Mouse (Mus musculus): ENCODE results near the gene Naa60.

Gene Naa60

DNA sequence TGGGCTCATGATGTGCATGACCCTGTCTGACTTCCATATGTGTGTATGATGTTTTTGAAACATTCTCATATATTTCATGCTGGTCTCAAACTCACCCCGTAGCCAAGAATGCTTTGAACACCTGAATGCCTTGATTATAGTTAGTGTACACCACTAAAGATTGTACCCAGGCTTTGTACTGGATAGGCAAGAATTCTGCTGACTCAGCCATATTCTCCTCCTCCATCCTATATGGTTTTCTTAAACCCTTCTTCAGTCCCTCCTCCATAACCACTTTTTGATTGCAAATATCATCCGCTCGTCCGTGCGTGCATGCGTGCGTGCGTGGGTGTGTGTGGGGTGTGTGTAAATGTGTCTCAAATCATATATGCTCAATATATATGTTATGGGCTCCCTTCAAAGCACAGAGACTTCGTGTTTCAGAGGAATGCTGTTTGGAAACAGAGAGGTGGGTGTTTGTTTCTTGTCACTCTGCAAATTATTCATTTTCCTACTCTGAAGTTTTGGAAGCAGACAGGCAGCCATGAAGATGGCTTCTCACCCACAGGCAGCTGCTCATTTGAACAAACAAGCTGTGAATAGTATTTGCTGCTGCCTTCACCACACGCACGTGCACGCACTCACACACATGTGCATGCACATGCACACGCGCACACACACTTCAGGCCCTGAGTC, 19.6 kb downstream of the Naa60 start:
- DNase-seq = no peak

DNA sequence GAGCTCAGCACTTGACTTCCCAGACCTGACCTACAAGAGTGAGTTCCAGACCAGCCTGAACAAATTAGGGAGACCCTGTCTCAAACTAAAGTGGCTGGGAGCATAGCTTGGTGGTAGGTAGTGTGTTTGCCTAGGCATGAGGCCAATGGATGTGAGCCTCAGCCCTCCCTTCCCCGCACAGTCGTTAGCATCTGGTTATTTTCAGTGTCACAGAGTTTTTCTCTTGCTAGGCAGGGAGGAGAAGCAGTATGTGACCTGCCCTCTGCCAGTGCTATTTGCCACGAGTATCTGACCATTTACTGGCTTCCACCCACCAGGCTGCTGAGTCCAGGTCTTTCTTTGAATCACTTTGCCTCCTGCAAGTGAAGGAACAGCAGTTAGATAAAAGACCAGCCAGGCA, 21.6 kb downstream of the Naa60 start:
- DNase-seq = no peak

DNA sequence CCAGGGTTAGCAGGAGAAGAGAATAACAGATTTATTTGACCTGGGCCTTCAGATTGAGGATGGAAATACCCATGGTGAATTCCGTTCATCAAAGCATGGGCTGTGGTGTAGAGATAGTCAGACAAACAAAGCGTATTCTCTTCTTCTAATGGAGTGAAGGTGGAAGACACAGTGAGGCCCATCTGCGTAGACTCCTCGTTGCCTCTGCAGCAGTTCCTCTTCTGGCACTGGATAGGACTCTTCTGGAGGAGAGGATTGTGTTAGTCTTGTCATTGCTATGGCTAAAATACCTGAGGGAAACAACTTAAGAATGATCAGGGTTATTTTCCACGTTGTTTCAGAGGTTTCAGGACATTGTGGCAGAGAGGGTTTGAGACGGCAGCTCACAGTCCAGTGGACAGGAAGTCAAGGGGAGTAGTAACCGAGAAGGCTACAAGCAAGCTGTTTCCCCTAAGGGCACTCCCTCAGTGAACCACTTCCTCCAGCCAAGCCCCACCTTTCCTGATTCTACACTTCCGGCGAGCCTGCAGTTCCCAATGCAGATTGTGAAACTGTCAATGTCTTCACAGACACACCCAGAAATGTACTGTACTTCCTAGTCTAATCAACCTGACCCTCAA, 23.1 kb downstream of the Naa60 start:
- peak; percentile 80 to 85 for DNase-seq

DNA sequence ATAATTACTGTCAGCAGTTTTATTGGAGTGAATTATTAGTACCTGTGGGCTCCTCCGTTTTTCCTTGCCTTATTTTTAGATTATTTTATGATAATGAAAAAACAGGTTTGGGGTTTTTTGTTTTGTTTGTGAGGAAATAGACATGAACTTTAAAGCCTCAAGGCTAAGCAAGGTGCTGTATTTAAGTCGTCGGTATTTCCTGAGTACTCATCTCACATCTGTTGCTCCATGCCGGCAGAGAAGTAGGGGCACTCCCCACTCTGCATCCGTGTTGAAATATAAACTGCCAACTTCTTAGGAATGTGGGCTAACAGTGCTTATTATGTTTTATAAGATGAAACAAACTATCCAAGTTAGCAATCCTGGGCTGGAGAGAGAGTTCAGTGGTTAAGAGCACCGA, 23.9 kb downstream of the Naa60 start:
- no peak for DNase-seq

DNA sequence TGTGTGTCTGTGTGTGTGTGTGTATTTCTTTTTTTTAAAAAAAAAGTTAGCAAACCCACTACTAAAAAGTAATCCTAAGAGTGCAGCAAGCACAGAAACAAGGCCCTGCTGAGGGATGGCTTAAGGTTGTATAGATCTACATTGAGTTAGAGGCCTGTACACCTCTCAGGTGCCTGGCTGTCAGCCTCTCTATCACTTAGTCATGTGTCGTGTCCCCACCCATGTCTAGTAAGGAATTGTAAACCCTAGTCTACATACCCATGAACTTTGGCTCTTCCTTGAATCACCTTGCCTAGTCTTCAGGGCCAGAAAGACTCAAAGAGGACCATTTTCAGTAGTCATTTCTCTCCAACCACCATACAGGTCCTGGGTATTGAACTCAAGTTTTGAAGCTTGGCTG, 24.4 kb downstream of the Naa60 start:
- DNase-seq = no peak

DNA sequence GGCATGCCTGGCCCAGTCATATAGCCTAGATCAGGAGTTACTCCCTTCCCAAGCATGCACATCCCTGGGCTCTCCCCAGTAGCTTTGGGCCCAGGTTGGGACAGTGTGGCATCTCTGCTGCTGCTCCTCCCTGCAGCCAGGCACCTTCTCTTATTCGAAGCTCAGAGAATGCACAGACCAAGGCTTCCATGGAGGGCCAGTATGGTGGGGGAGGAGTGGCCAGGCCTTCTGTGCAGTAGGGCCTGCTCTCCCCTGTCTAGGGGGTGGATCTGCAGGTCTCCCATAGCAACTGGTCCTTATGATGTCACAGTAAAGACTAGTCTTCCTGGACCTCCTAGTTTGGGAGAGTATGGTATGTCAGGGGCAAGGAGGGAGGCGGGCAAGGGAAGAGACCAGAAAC, 35.3 kb downstream of the Naa60 start:
- no peak for DNase-seq

DNA sequence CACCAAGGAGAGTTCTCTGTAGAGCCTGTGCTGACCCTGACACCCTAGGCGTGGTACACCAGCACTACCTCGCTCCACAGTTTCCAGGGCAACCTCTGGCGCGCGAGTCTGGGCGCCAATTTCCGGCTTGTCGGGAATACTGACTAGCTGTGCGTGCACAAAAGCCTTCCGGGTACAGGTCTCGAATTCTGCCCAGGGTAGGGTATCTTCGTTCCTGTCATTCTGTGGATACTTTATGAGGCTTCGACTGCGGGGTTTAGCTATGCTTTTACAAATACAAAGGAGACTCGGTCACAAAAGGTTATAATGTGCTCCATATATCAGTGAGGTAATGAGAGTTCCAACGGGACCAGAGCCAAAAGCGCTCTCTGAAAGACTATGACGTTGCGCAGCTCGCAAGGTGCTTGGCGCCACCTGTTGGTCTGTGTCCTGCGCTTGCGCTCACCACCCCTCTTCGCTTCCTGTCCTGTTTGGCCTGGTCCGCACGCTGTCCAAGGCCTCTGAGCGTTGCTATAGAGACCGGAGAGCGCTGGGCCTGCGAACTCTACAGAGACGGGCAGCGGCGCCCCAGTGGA, 36.4 kb downstream of the Naa60 start, which contains the start of the genes 1700037C18Rik and Cluap1:
Gene 1700037C18Rik (minus strand): TSS at position 153 of the 575 bp plus-strand sequence.
Gene Cluap1 (plus strand): TSS at position 265 of the 575 bp plus-strand sequence.
- peak; percentile 94 to 95 for DNase-seq

DNA sequence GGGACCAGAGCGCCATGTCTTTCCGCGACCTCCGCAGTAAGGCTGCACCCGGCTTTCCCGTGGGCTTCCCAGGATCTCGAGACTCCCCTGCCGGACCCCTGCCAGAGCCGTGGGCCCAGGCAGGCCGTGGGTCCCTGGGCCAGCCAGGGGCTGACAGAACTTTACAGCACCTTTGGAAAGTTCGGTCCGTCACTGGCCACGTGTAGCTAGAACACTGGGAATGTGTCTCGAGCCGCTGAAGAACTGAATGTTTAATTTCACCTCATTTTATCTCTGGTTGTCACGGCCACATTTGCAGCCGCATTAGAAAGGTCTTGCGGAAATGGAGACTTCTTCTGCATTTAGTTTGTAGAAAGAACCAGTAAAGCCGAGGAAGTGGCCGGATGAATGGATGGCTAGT, 36.9 kb downstream of the Naa60 start:
- no peak for DNase-seq

DNA sequence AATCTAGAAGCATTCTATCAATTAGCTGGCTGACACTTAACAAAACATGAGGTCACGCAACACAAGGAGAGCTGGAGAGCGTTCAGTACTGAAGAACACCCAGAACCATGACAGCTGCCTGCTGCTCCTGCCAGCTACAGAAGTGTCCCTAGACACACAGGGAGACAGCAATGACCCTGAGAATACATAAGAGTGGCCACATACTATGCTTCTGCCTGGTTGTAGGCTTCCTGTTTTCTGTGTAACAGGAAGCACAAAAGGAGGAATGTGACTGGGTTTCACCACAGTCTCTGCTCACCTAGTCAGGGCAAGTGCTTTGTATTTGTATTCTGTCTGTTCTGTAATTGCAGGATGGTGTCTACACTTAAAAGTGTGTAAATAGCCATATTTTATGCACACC, 48.6 kb downstream of the Naa60 start:
- DNase-seq = no peak

DNA sequence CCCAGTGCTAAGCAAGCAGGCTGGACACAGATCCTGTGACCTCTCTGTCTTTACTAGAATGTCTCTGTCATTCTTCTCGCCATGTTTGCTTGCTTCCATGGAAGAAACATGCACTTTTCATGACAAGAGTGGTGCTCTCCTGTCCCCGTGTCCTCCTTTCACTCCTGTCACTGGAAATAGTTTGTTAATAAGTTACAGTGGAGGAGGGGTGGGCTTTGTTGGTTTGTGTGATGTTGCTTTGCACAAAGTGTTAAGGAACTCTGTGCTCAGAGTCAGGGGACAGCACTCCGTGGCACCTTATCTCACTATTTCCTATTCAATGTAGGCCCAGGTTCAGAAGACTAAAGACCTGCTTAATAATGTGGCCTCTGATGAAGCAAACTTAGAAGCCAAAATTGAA, 51.3 kb downstream of the Naa60 start:
- no peak for DNase-seq

DNA sequence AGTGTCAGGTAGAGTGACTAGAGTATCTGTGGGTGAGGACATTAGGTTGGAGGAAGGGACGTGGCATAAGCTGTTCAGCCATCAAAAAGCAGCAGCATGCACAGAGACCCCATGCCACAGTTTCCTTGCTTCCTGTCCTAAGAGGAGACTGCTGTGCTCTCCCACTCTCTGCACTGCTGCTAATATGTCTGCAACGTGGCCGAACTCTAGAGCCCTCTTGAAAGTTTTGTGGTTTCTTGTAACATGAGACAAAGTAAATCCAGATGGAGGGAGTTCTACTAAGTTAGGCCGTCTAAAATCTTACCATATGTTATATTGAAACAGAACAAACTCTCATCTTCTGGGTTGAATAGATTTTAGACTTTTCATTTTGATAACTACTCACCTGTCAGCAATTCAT, 51.8 kb downstream of the Naa60 start:
- peak; percentile 32 to 52 for DNase-seq

DNA sequence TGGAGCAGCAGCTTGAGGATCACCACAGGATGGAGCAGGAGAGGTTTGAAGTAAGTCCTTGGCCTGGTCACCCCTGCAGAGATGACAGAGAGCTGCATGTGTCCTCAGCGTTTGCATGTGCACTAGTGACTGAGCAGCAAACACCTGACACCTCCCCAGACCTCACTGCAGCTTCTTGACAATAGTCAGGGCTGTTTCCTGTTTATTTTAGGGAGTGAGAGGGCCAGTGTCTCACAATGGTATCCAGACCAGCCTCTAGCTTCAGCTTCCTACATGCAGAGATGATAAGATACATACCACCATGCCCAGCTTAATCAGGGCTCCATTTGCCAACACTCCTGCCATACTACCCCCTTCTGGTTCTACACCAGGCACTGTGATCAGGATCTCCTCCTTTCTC, 56.4 kb downstream of the Naa60 start:
- DNase-seq = no peak

DNA sequence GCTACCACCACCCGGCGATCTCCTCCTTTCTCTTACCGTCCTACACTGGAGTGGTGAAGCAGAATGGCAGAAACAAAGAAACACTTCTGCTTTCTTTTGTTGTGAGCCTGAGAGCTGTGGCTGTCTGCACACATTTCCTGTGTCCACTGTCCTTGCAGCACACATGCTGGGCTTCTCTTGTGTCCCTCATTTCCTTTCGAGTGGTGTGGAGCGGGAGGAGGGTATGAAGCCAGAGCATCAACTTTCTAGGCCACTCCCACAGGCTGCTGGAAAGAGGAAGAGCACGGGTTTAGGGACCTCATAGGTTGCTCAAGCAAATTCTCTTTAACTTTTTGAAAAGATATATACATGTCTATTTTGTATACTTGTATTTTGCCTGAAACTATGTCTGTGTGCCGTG, 57.0 kb downstream of the Naa60 start:
- no peak for DNase-seq

DNA sequence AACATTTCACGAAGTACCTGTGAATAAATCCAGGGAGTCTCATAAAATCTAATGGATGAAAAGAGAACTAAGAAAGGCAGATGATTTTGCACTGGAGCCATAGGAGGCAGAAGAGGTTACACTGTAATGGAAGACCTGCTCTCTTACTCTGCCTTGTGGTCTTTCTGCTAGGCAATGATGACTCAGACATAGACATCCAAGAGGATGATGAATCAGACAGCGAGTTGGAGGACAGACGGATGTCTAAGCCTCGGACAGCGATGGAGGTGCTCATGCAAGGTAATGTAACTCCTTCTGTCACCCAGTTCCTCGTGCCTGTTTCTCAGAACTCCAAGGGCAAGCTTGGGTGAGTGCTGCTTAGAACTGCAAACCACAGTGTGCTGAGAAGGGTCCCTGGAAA, 61.4 kb downstream of the Naa60 start:
- no peak for DNase-seq

DNA sequence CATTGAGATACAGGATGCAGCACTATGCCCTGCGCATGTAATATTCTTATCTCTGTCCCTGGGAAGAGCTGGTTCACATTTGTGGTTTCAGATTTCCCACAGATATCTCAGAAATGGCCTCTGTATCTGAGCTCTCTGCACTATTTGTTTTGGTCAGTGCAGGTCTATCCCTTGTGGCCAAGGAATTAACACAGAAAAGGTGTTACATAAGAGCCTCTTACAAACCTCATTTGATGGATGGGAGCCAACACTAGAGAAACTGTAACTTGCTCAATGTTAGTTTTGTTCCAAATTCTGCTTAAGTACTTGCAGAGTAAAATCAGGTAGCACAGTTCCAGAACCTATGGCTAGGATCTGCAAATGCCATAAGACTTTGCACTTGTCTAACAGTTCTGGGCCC, 61.9 kb downstream of the Naa60 start:
- DNase-seq = peak in 1 of 2 experiments; percentile 65

DNA sequence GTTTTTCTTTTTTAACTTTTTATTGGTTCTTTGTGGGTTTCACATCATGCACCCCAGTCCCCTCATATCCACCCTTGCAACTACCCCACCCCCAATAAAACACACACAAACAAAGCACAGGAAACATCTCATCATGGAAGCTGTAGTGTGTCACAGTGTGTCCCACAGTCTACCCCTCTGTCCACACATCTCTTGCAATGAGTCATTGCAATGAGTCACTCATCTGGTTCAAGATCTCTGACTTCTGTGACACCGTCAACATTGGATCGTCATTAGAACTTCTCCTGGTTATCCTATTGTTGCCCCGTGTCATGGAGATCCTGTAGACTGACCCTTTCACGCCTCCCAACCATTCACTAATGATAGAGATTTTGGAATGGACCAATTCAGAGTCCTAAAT, 62.5 kb downstream of the Naa60 start:
- DNase-seq = no peak

DNA sequence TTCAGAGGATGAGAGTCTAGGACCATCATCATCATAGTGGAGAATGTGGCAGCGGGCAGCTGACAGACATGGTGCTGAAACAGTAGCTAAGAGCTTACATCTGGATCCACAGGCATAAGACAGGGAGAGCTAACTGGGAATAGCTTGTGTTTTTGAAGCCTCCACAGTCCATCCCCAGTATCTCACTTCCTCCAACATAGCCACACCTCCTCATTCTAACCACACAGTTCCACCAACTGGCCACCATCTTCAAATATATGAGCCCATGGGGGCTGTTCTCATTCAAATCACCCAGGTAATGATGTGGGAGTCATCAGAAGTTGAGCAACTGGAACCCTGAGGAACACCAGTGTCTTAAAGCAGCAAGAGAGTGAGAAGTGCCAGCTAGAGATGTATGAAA, 79.0 kb downstream of the Naa60 start:
- DNase-seq = no peak
